Comparison of ENCODE assay signal across 13 mouse cellular contexts in genomic region chr11:46304864-46305710, GRCm38 (mm10). TPM values are rescaled to one million over a fixed set of nuclear protein-coding genes. Genes with fewer than 3 reads are reported as not detected.
DNase-seq lines count a peak whose midpoint lies in the region; ATAC-seq and TF ChIP-seq lines count a peak whose summit lies in the region.
"Had no signal": no experiment of that assay in that cellular context is flagged by ENCODE, and none has a peak within 500 bp of the region (broad histone marks: within the 10 kb centered on the region; RNA-seq: fewer than 3 reads in every experiment).

No protein-coding gene starts in this region.

- no peaks in the 10 kb centered on the region for H3K9me3 ChIP-seq in midbrain, embryonic 13.5 days
- no peaks in the 10 kb centered on the region for H3K9me3 ChIP-seq in midbrain, postnatal 0 days (ENCODE audit: low read length)
- H3K9me3 ChIP-seq in forebrain, embryonic 11.5 days (ENCODE audit: control insufficient read depth, low read length) = no peaks in the 10 kb centered on the region

- H3K27ac ChIP-seq in midbrain, embryonic 13.5 days = no peak overlapping the region
- H3K27ac ChIP-seq in midbrain, postnatal 0 days (ENCODE audit: low read depth, low read length) = no peak overlapping the region
- H3K27ac ChIP-seq in forebrain, embryonic 11.5 days (ENCODE audit: low read depth, low read length) = no peak overlapping the region

- H3K36me3 ChIP-seq in midbrain, embryonic 13.5 days = peaks cover 11% of the 10 kb centered on the region; the same call in 1 of the 2 replicates
- no peaks in the 10 kb centered on the region for H3K36me3 ChIP-seq in midbrain, postnatal 0 days (ENCODE audit: insufficient read depth, low read length)
- H3K36me3 ChIP-seq in forebrain, embryonic 11.5 days (ENCODE audit: control insufficient read depth, insufficient read depth, low read length) = no peaks in the 10 kb centered on the region; the same call in 1 of the 2 replicates

- H3K4me1 ChIP-seq in midbrain, embryonic 13.5 days (replicated peaks) = peaks cover 53% of the 10 kb centered on the region
- peaks cover 5% of the 10 kb centered on the region; the same call in 1 of the 2 replicates for H3K4me1 ChIP-seq in midbrain, postnatal 0 days (ENCODE audit: insufficient read depth, low read length)
- peaks cover 10% of the 10 kb centered on the region for H3K4me1 ChIP-seq in forebrain, embryonic 11.5 days (replicated peaks; ENCODE audit: control insufficient read depth, insufficient read depth, low read length)

- no peak overlapping the region for H3K4me2 ChIP-seq in midbrain, embryonic 13.5 days (replicated peaks)
- H3K4me2 ChIP-seq in midbrain, postnatal 0 days (ENCODE audit: low read depth, low read length, poor library complexity, severe bottlenecking) = no peak overlapping the region
- no peak overlapping the region for H3K4me2 ChIP-seq in forebrain, embryonic 11.5 days (ENCODE audit: low read depth, low read length, severe bottlenecking)

- 0 out of 2 replicates have a peak overlapping the region, but pooled peaks have one; percentile 7 for H3K9ac ChIP-seq in midbrain, embryonic 13.5 days (replicated peaks)
- H3K9ac ChIP-seq in midbrain, postnatal 0 days (replicated peaks; ENCODE audit: low read length, poor library complexity, severe bottlenecking) = no peak overlapping the region; the same call in 1 of the 2 replicates
- H3K9ac ChIP-seq in forebrain, embryonic 11.5 days (ENCODE audit: low read length) = no peak overlapping the region

- H3K4me3 ChIP-seq in midbrain, embryonic 13.5 days (replicated peaks) = no peak overlapping the region
- no peak overlapping the region for H3K4me3 ChIP-seq in midbrain, postnatal 0 days (ENCODE audit: low read depth, low read length)
- H3K4me3 ChIP-seq in forebrain, embryonic 11.5 days (ENCODE audit: low read depth, low read length) = no peak overlapping the region

- H3K27me3 ChIP-seq in midbrain, embryonic 13.5 days = no peaks in the 10 kb centered on the region
- H3K27me3 ChIP-seq in midbrain, postnatal 0 days (ENCODE audit: insufficient read depth, low read length) = no peaks in the 10 kb centered on the region
- no peaks in the 10 kb centered on the region for H3K27me3 ChIP-seq in forebrain, embryonic 11.5 days (ENCODE audit: control insufficient read depth, insufficient read depth, low read length)

- TF ChIP-seq CTCF in midbrain, postnatal 0 days (IDR thresholded peaks at IDR 0.05) = no peak

- WGBS in midbrain, embryonic 13.5 days = 80% methylated on average over 9 of the region's 9 CpGs
- 72% methylated on average over 9 of the region's 9 CpGs for WGBS in midbrain, postnatal 0 days
- 85% methylated on average over 9 of the region's 9 CpGs for WGBS in forebrain, embryonic 11.5 days

- intact Hi-C loops in heart, postnatal 36 days (cut with DNase I) = no loop called here

- no peak for DNase-seq in cerebellum, adult 11 months
- DNase-seq in midbrain, postnatal 0 days (ENCODE audit: low spot score) = no peak
- peak; percentile 61 to 71 for DNase-seq in thymus, postnatal 10 days (ENCODE audit: low spot score in 2 of 2)
- no peak for DNase-seq in heart, postnatal 36 days
- DNase-seq in forebrain, embryonic 11.5 days (ENCODE audit: low spot score) = no peak
- DNase-seq: heart, adult 18-20 months; kidney, adult 9 months; left cerebral cortex, postnatal 4 days; lung, postnatal 10 days had no signal

- peak; percentile 57; the same call in 1 of the 2 replicates for ATAC-seq in cerebellum, adult (ENCODE audit: insufficient number of reproducible peaks, low FRiP score, low TSS enrichment)
- no peak for ATAC-seq in midbrain, embryonic 13.5 days
- ATAC-seq in midbrain, postnatal 0 days (ENCODE audit: low FRiP score) = no peak
- peak; percentile 42 to 43 for ATAC-seq in hematopoietic stem cell, adult 5-6 weeks (replicated peaks in 1 of 2; ENCODE audit: insufficient read depth in 1 of 2, low FRiP score in 2 of 2, low TSS enrichment in 1 of 2, low read depth in 1 of 2, poor library complexity in 2 of 2, severe bottlenecking in 2 of 2)
- ATAC-seq in forebrain, embryonic 11.5 days (replicated peaks; ENCODE audit: low FRiP score) = no peak
- ATAC-seq: forebrain, embryonic 16.5 days had no signal

RNA-seq across cellular contexts. Expression of gene Cyfip2, which starts 7.6 kb away (rescaled TPM):
- 75.5 and 80.8 TPM in 2 replicates for polyA plus RNA-seq in midbrain, embryonic 13.5 days (2015; fragmentation: Nextera tagmentation; extraction: Ambion mirVana)
- total RNA-seq in midbrain, postnatal 0 days (2014; rRNA removed) = 133 and 141 TPM in 2 replicates
- 79.4 and 83.7 TPM in 2 replicates for polyA plus RNA-seq in midbrain, postnatal 0 days (2015; fragmentation: Nextera tagmentation; extraction: Ambion mirVana)
- 79.8 and 93.2 TPM in 2 replicates for total RNA-seq in hematopoietic stem cell, adult 5-6 weeks (2017)
- 10 to 100 TPM; 61.9 to 65.1 TPM for total RNA-seq in heart, postnatal 36 days (2021)
- 49.9 and 50.9 TPM in 2 replicates for polyA plus RNA-seq in forebrain, embryonic 11.5 days (2014; fragmentation: Nextera tagmentation; extraction: Ambion mirVana)

Comparison
In these comparisons a context has a peak if more than half of its experiments do, and no peak if none do; other contexts are left out.
1. ATAC-seq: peak in cerebellum, adult (single experiment) and hematopoietic stem cell, adult 5-6 weeks (2 of 2); none in midbrain, embryonic 13.5 days (single experiment), midbrain, postnatal 0 days (single experiment) and forebrain, embryonic 11.5 days (single experiment).
2. DNase-seq: peak in thymus, postnatal 10 days (2 of 2); none in cerebellum, adult 11 months (single experiment), midbrain, postnatal 0 days (single experiment), heart, postnatal 36 days (0 of 2) and forebrain, embryonic 11.5 days (single experiment).